Mouse (Mus musculus) cerebellum, adult 2 months (tissue): ENCODE data around the gene Timm8b. TPM values are rescaled to one million over a fixed set of nuclear protein-coding genes. Genes with fewer than 3 reads are reported as not detected.
A peak's percentile ranks its signal among the peaks of the same experiment; 100 is the strongest.

Source experiments
- DNase-seq, 2 experiments: peaks; one replicate each; pipeline ENCODE4 v3.0.0; 2021
- H3K27ac ChIP-seq: fragments of 200-500 bp; 2 replicates; pipeline ENCODE4 v1.5.1; 2012; ENCODE audit warnings: low read length, control low read depth, inconsistent platforms; ENCODE audit not compliant: insufficient read depth
- H3K27me3 ChIP-seq: fragments of 200-500 bp; 2 replicates; pipeline ENCODE4 v1.6.1; 2012; ENCODE audit warnings: inconsistent platforms, mild to moderate bottlenecking, low read length, moderate library complexity; ENCODE audit not compliant: control insufficient read depth, insufficient read depth
- H3K4me1 ChIP-seq: fragments of 200-500 bp; 2 replicates; pipeline ENCODE4 v1.6.1; 2011; ENCODE audit warnings: low read length; ENCODE audit not compliant: control insufficient read depth, insufficient read depth
- H3K4me3 ChIP-seq: fragments of 200-500 bp; replicated peaks from 2 replicates; pipeline ENCODE3; 2011; ENCODE audit warnings: mild to moderate bottlenecking, low read depth, low read length, control low read depth; ENCODE audit not compliant: insufficient read depth
- CTCF ChIP-seq: fragments of 200-500 bp; IDR thresholded peaks from 2 replicates; pipeline ENCODE4 v1.5.1; 2011; ENCODE audit warnings: low read depth, mild to moderate bottlenecking, control low read depth, low read length, moderate library complexity, borderline replicate concordance; ENCODE audit not compliant: insufficient read depth
- POLR2A ChIP-seq: fragments of 200-500 bp; IDR thresholded peaks from 2 replicates; pipeline ENCODE4 v1.6.1; 2011; ENCODE audit warnings: low read length, control low read depth, borderline replicate concordance; ENCODE audit not compliant: insufficient read depth
- WGBS: fragments of 180-500 bp; shearing (Covaris S2); methylation state at CpG from one replicate; pipeline ENCODE4 v1.1.7; 2018; 5-methylcytosine and 5-hydroxymethylcytosine counted together
- polyA plus RNA-seq: library from polyadenylated mRNA; depleted of rRNA; stranded (reverse); fragments of >200 nt; gene quantifications from 2 replicates; pipeline ENCODE4 v1.2.3, GENCODE M21; 2012

Gene Timm8b
- polyA plus RNA-seq, 1 experiment = 504 TPM

DNA sequence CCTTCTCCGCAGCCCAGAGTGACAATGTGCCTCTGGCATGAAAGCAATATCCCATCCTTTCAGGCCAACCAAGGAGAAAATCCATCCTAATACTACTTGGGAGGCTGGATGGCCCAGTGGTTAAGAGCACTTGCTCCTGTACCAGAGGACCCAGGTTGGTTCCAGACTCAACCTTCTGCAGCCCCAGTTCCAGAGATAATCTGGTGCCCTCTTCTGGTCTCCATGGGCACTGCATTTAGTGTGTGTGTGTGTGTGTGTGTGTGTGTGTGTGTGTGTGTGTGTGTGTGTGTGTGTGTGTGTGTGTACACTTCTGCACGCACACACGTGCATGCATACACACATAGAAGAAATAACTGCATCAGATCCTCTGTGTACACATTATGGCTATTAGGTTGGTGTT lies 10.2 kb upstream of the Timm8b start:
- 73% methylated on average over 3 of the region's 3 CpGs for WGBS
- DNase-seq = no peak
- Histone ChIP-seq H3K27me3 (no peaks in the 10 kb centered on the region), H3K4me1 (no peaks in the 10 kb centered on the region), H3K27ac (no peak overlapping the region), H3K4me3 (no peak overlapping the region)
- TF ChIP-seq POLR2A = no peak
- peak; percentile 38; the same call in 1 of the 2 replicates for TF ChIP-seq CTCF

DNA sequence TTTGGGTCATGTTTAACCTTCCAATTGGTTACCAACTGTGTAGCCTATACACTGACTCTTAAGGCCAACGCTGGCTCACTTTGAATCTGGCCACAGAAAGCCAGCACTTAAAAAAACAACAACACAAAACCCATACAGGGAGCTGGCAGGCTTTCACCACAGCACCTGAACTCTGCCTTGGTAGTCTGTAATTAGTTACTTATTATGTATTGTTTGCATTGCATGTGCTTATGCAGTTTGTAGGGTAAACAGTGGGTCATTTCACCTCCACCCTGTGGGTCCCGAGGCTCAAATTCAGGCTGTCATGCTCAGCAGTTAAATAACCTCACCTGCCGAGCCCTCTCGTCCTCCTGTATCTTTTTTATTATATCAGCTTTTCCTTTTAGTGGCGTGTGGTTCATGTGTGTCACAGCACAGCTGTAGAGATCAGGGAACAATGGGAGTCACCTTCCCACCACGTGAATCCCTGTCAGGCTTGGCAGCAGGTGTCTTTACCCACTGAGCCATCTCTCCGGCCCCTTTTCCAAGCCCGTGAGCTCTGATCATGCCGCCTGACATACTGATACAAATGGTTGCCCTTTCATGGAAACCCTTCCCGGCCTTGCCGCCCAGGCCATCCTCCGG lies 8.8 kb upstream of the Timm8b start:
- Histone ChIP-seq H3K27ac (no peak overlapping the region), H3K27me3 (no peaks in the 10 kb centered on the region), H3K4me1 (no peaks in the 10 kb centered on the region), H3K4me3 (no peak overlapping the region)
- no peak for DNase-seq
- TF ChIP-seq POLR2A (no peak), CTCF (no peak)
- 72% methylated on average over 12 of the region's 12 CpGs for WGBS

DNA sequence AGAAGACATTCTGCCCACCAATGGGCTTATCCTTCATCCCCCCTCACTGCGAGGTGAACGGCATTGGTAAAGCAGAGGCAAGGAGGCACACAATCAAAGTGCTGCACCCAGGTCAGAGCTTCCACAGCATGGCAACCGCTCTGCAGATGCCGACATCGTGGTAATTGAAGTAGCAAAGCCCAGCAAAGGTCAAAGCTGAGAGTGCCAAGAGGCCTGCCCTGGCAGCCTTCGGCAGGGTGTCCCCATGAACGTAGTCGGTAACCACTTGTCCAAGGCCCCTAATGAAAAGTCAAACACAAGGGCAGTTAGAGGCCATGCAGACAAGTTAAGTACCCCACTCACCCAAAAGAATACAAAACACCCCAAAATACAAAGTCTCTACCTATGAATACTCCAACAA lies 6.7 kb upstream of the Timm8b start:
- Histone ChIP-seq H3K4me3 (no peak overlapping the region), H3K27ac (no peak overlapping the region), H3K27me3 (no peaks in the 10 kb centered on the region), H3K4me1 (no peaks in the 10 kb centered on the region; the same call in 1 of the 2 replicates)
- WGBS = 90% methylated on average over 8 of the region's 8 CpGs
- no peak for TF ChIP-seq CTCF
- no peak for TF ChIP-seq POLR2A
- no peak for DNase-seq

DNA sequence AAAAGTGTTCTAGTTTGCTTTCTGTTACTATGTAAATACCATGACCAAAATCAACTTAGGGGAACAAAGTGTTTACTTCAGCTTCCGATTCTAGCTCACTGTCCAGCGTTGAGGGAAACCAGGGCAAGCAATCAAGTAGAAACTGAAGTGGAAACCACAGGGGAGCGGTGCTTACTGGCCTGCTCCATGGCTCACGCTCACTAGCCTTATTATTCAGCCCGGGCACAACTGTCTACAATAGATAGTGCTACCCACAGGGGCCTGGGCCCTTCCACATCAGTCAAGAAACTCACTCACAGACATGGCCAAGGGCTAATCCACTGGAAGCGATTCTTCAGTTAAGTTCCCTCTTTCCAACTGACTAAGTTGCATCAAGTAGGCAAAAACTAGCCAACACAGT lies 2.2 kb upstream of the Timm8b start:
- H3K27ac ChIP-seq = no peak overlapping the region
- WGBS = 27% methylated on average over 6 of the region's 6 CpGs
- TF ChIP-seq POLR2A (no peak), CTCF (no peak)

DNA sequence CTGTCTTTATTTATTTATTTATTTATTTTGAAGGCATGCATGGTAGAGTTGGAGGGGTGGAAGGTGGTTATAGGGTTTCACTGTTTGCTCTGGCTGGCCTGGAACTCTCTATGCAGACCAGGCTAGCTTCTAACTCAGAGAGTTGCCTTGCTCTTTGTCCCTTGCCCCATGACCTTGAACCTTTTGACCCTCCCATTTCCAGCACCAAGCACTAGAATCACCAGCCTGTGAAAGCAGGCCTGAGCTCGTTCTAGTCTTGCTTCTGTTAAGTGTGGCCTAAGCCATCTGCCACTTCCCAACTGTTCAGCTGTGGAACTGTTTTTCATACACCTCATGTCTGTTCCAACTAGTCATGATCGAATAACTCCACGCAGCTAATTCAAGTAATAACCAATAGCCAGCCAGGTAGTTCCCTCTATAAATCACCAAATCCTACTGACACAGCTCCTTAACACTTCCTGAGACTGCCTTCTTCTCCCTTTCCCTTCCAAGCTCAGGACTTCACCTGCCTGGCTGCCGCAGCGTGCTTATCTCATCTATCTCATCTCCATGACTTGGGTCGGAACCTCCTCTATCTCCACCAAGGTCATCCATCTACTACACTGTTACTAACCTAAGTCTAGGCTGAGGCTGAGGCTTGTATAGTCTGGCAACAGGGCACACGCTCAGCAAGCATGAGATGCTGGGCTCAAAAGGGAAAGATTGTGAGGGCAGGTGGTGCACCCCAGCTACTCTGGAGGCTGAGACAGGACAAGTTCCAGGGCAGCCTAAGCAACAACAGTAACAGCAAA lies 1.5 kb upstream of the Timm8b start:
- Histone ChIP-seq H3K27me3 (no peaks in the 10 kb centered on the region), H3K27ac (no peak overlapping the region), H3K4me3 (peak overlapping the region; percentile 95), H3K4me1 (peaks cover 4% of the 10 kb centered on the region; the same call in 1 of the 2 replicates)
- 68% methylated on average over 7 of the region's 7 CpGs for WGBS
- no peak for TF ChIP-seq POLR2A
- TF ChIP-seq CTCF = no peak
- DNase-seq = no peak

More for the DNA sequence above, 2.2 kb upstream of the Timm8b start:
- peaks cover 4% of the 10 kb centered on the region; the same call in 1 of the 2 replicates for H3K4me1 ChIP-seq
- H3K27me3 ChIP-seq = no peaks in the 10 kb centered on the region
- H3K4me3 ChIP-seq = peak overlapping the region; percentile 13
- DNase-seq = no peak

DNA sequence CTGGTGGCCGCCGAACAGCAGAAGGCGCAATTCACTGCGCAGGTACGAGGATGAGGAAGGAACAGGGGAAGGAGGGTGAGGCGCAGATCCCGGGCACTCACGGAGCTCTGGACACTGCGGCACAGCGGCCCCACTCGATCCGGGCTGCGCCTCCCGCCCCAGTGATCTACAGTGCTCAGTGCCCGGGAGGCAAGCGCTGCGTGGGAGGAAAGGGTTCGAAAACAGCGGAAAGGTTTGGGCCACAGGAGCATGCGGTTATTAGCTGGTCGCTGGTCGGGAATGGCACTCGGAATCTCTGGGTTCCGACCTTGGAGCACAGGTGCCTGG lies 251 bp downstream of the Timm8b start:
- no peak for DNase-seq
- Histone ChIP-seq H3K27ac (peak overlapping the region; percentile 79), H3K4me3 (peak overlapping the region; percentile 95), H3K4me1 (peaks cover 4% of the 10 kb centered on the region; the same call in 1 of the 2 replicates), H3K27me3 (no peaks in the 10 kb centered on the region)
- under 1% methylated on average over 24 of the region's 24 CpGs for WGBS
- TF ChIP-seq POLR2A (no peak), CTCF (no peak)

DNA sequence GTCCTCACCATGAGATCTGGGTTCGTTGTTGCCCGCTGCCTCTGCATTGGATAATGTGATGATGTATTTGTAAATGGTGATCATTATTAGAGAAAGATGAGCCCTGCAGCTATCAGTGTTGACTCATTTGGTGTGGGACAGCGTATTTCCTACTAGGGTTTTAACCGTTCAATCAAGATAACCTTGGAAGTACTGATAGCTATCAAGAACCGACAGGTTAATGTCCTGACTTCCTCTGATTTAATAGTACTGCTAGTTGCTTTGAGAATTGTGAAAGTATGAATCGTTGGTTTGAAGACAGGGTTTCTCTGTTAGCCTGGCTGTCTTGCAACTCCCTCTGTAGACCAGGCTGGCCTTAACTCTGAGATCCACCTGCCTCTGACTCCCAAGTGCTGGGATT lies 628 bp downstream of the Timm8b start:
- Histone ChIP-seq H3K27ac (peak overlapping the region; percentile 79), H3K27me3 (no peaks in the 10 kb centered on the region), H3K4me3 (peak overlapping the region; percentile 95), H3K4me1 (peaks cover 4% of the 10 kb centered on the region; the same call in 1 of the 2 replicates)
- TF ChIP-seq CTCF (no peak), POLR2A (no peak)
- DNase-seq = no peak
- 5% methylated on average over 6 of the region's 6 CpGs for WGBS

DNA sequence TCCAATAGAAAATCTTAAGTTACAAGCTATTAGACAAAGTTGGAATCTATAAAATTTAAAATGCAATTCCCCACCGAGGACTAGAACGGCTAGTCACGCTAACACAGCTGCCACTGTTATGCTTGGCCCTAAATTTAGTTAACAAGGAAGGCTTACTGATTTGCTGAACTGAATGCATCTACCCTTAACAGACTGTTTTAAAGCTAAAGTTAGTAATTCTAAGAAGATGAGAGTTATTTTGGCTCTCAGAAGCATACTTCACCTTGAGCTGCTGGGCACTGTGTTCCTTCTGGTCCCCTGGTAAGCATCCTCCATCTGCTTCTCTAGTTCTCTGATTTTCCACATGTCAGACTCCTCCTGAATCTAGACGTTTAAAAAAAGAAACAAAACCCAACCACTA lies 8.4 kb downstream of the Timm8b start:
- WGBS = 71% methylated on average over 4 of the region's 4 CpGs
- Histone ChIP-seq H3K4me1 (no peaks in the 10 kb centered on the region), H3K4me3 (no peak overlapping the region), H3K27ac (no peak overlapping the region), H3K27me3 (no peaks in the 10 kb centered on the region)
- TF ChIP-seq POLR2A (no peak), CTCF (no peak)
- no peak for DNase-seq
